Mouse (Mus musculus) heart, embryonic 14.5 days (tissue): ENCODE data around the gene Tm4sf20. TPM values are rescaled to one million over a fixed set of nuclear protein-coding genes. Genes with fewer than 3 reads are reported as not detected.

Source experiments
- ATAC-seq: fragments of 200-750 bp; cut with Nextera tagmentation; 2 replicates; pipeline ENCODE4 v1.8.0; 2017; ENCODE audit warnings: low read depth, moderate TSS enrichment; ENCODE audit not compliant: insufficient number of reproducible peaks, insufficient read depth, low FRiP score
- H3K27ac ChIP-seq, 2 experiments: fragments of 200-500 bp in 1 of 2; fragments of 300-500 bp in 1 of 2; sonication (generic) in 1 of 2; replicated peaks in 1 of 2; 2 replicates each; pipeline ENCODE4 v1.5.1; 2012 to 2014; ENCODE audit warnings: low read depth in 2 of 2, low read length in 2 of 2, control low read depth in 1 of 2, mild to moderate bottlenecking in 1 of 2, mixed read lengths in 1 of 2; ENCODE audit not compliant: control insufficient read depth in 1 of 2, insufficient read depth in 1 of 2
- H3K27me3 ChIP-seq: fragments of 300-500 bp; sonication (generic); 2 replicates; pipeline ENCODE4 v1.6.1; 2014; ENCODE audit warnings: mild to moderate bottlenecking, low read length, control low read depth; ENCODE audit not compliant: control insufficient read depth, insufficient read depth
- H3K36me3 ChIP-seq: fragments of 300-500 bp; sonication (generic); 2 replicates; pipeline ENCODE4 v1.6.1; 2014; ENCODE audit warnings: mild to moderate bottlenecking, control low read depth, low read length, mixed read lengths; ENCODE audit not compliant: control insufficient read depth, insufficient read depth
- H3K4me1 ChIP-seq, 2 experiments: fragments of 200-500 bp in 1 of 2; fragments of 300-500 bp in 1 of 2; sonication (generic) in 1 of 2; 2 replicates each; pipeline ENCODE4 v1.6.1; 2012 to 2014; ENCODE audit warnings: low read length in 2 of 2, control low read depth in 1 of 2, mixed read lengths in 1 of 2; ENCODE audit not compliant: control insufficient read depth in 2 of 2, insufficient read depth in 2 of 2
- H3K4me2 ChIP-seq: fragments of 300-500 bp; sonication (generic); 2 replicates; pipeline ENCODE4 v1.6.1; 2014; ENCODE audit warnings: mild to moderate bottlenecking, low read length
- H3K4me3 ChIP-seq, 2 experiments: fragments of 200-500 bp in 1 of 2; fragments of 300-500 bp in 1 of 2; sonication (generic) in 1 of 2; 2 replicates each; pipeline ENCODE4 v1.5.1; 2012 to 2014; ENCODE audit warnings: low read length in 2 of 2, mild to moderate bottlenecking in 2 of 2, control low read depth in 1 of 2, low read depth in 1 of 2, moderate library complexity in 1 of 2; ENCODE audit not compliant: control insufficient read depth in 1 of 2, insufficient read depth in 1 of 2
- H3K9ac ChIP-seq: fragments of 300-500 bp; sonication (generic); 2 replicates; pipeline ENCODE4 v1.6.1; 2014; ENCODE audit warnings: mild to moderate bottlenecking, low read length
- H3K9me3 ChIP-seq: fragments of 300-500 bp; sonication (generic); 2 replicates; pipeline ENCODE4 v1.6.1; 2016; ENCODE audit warnings: low read length, control low read depth; ENCODE audit not compliant: control insufficient read depth
- WGBS: fragments of 180-500 bp; shearing (Covaris S2); extraction: QIAGEN DNeasy Blood & Tissue Kit; methylation state at CpG from one replicate; pipeline ENCODE4 v1.1.7; 2014; 5-methylcytosine and 5-hydroxymethylcytosine counted together
- polyA plus RNA-seq: library from polyadenylated mRNA; unstranded; fragments of >200 nt; fragmentation: Nextera tagmentation; extraction: Ambion mirVana; gene quantifications from 2 replicates; pipeline ENCODE4 v1.2.1, GENCODE M21; 2014

The Tm4sf20 gene
- polyA plus RNA-seq, 1 experiment from 2014 or later = not detected

DNA sequence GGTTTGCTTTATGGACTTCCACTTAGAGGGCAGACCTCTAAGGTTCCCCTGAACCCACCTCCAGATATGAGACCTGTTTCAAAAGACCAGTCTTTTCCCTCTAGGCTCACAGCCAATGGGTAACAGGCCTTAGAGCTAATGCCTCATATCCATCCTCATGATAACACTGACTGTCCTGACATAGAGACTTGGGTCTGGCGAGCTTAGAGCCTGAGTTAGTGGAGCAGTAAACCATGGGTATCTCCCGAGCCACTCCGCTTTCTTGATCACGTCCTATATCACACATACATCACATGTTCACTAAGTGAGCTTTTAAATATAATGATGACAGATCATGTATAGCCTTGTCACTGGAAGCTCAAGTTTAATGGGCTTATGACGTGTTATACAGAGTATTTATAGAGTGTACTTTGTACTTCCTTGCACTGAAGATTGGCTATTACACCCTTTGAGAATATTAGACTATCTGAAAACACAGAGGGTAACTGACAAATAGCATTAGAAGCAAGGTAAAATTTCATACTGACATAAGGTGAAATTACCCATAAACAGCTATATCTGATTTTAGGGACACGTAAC lies 11.2 kb upstream of the Tm4sf20 start:
- WGBS = 75% methylated on average over 6 of the region's 6 CpGs
- Histone ChIP-seq H3K4me1 (no peaks in the 10 kb centered on the region), H3K4me3 (no peak overlapping the region), H3K27me3 (no peaks in the 10 kb centered on the region), H3K9ac (no peak overlapping the region), H3K9me3 (no peaks in the 10 kb centered on the region), H3K4me2 (no peak overlapping the region), H3K27ac (no peak overlapping the region), H3K36me3 (no peaks in the 10 kb centered on the region)
- no peak for ATAC-seq

DNA sequence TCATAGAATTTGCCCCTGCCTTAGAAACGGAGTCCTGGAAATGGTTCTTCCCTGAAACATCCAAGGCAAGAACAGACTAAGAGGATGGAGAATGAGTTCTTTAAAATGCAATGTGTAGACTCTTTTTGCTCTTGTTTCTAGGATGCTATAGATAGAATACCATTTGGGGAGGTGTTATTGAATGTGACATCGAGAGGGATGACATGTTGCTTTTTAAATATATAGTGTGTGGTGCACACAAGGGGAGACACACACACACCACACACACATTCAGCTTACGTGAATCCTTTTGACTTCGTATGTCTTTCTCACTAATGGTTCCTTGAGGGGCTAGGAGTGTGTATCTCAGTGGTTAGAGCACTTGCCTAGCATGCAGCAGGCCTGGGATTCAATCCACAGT lies 7.0 kb upstream of the Tm4sf20 start:
- H3K27ac ChIP-seq = no peak overlapping the region
- H3K9ac ChIP-seq = no peak overlapping the region
- ATAC-seq = no peak
- H3K27me3 ChIP-seq = no peaks in the 10 kb centered on the region
- no peaks in the 10 kb centered on the region for H3K9me3 ChIP-seq
- H3K4me1 ChIP-seq = no peaks in the 10 kb centered on the region
- H3K4me2 ChIP-seq = no peak overlapping the region
- no peaks in the 10 kb centered on the region for H3K36me3 ChIP-seq
- 88% methylated on average over 4 of the region's 4 CpGs for WGBS
- no peak overlapping the region for H3K4me3 ChIP-seq

DNA sequence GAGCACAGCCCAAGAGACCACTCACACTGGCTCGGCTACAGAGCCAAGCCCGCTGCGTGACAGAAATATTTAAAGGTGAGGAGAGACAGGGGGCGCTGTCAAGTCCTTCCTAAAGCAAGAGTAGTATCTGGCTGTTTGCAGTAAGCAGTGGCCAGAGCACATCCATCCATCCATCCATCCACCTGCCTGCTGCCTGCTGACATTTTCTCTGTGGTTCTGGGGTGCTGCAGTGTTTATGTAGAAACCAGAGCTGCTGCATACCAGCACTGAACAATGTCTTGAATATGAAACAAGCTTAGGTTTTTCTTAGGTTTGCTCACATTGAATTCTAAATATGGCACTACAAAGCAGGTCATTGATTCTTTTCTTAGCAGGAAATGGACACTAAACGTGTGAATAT lies 4.9 kb upstream of the Tm4sf20 start:
- Histone ChIP-seq H3K9ac (no peak overlapping the region), H3K27me3 (no peaks in the 10 kb centered on the region), H3K4me2 (no peak overlapping the region), H3K36me3 (no peaks in the 10 kb centered on the region), H3K9me3 (no peaks in the 10 kb centered on the region), H3K4me1 (no peaks in the 10 kb centered on the region), H3K4me3 (no peak overlapping the region), H3K27ac (no peak overlapping the region)
- no peak for ATAC-seq
- 50% methylated on average over 5 of the region's 5 CpGs for WGBS

DNA sequence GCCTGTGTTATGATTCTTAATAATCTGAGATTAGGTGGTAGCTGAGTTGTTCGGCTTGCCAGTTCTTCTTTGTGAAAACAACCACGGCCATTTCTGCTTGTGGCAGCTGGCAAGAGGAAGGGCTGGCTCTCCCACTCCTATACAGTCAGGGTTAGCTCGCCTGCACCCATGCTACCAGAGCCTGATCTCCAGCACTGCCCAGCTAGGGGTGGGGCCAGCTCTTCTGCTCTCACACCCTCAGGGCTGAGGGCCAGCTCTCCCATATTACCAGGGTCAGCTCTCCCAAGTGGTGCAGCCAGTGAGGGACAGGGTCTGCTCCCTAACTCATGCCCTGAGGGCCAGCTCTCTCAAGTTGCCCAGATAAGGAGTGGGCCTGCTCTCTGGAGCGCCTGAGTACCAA lies 4.2 kb upstream of the Tm4sf20 start:
- no peaks in the 10 kb centered on the region for H3K9me3 ChIP-seq
- H3K4me1 ChIP-seq = no peaks in the 10 kb centered on the region
- ATAC-seq = no peak; the same call in 1 of the 2 replicates
- no peak overlapping the region for H3K4me2 ChIP-seq
- H3K36me3 ChIP-seq = no peaks in the 10 kb centered on the region
- no peak overlapping the region for H3K4me3 ChIP-seq
- H3K27me3 ChIP-seq = no peaks in the 10 kb centered on the region
- no peak overlapping the region for H3K27ac ChIP-seq
- WGBS = 75% methylated on average over 4 of the region's 4 CpGs
- no peak overlapping the region for H3K9ac ChIP-seq

DNA sequence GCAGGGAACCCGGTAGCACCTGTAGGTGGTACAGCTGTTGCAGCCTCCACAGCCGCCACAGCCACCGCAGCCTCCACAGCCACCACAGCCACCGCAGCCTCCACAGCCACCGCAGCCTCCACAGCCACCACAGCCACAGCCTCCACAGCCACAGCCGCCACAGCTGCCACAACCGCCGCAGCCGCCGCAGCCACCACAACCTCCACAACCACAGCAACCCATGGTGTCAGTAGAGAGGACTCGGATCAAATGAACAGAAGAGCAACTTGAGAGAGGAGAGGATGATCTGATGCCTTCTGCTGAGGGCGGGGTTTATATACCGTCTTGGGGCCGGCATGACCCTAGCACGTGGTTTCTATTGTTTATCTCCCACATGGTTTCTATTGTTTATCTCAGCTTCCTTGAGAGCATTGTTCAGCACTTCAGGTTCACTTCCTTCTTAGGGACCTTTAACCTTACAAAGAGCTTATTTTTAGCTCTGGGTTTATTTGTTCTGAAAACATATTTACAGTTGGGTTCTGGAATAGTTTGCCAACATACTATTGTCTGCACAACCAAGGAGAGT lies 2.8 kb upstream of the Tm4sf20 start, which contains the start of gene Gm47791:
Gene Gm47791, minus strand, starts transcription at position 222 of the 565 bp plus-strand sequence.
- Histone ChIP-seq H3K4me3 (no peak within 1 kb of the TSS), H3K9me3 (no peaks in the 10 kb centered on the region), H3K27me3 (no peaks in the 10 kb centered on the region), H3K9ac (no peak within 1 kb of the TSS), H3K4me1 (no peaks in the 10 kb centered on the region), H3K27ac (no peak within 1 kb of the TSS), H3K36me3 (no peaks in the 10 kb centered on the region), H3K4me2 (no peak within 1 kb of the TSS)
- ATAC-seq = no peak
- WGBS = 81% methylated on average over 15 of the region's 15 CpGs

DNA sequence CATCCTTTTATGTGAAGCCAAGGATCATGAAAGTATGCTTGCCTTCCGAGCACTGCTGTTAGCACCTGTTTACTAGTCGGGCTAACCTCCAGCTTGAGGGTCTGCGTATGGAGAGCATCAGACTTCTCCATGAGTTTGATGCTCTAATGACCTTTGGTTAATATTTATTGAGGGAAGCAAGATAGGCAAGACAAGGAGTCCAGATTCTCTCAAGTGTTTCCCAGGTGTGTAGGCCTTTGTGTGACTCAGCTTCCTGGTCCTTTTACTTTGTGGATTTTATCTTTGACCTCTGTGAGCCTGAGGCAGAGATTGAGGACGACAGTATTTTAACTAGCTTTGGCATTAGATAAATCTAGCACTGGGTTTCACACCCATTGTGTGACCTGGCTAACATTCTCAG lies 1.6 kb downstream of the Tm4sf20 start:
- no peak overlapping the region for H3K4me3 ChIP-seq
- H3K36me3 ChIP-seq = peaks cover 7% of the 10 kb centered on the region
- no peak overlapping the region for H3K9ac ChIP-seq
- 0 out of 2 replicates have a peak, but pooled peaks cover 2% of the 10 kb centered on the region for H3K9me3 ChIP-seq
- H3K4me1 ChIP-seq = no peaks in the 10 kb centered on the region
- no peak for ATAC-seq
- no peaks in the 10 kb centered on the region for H3K27me3 ChIP-seq
- WGBS = 40% methylated on average over 4 of the region's 4 CpGs
- H3K4me2 ChIP-seq = no peak overlapping the region
- H3K27ac ChIP-seq = no peak overlapping the region

DNA sequence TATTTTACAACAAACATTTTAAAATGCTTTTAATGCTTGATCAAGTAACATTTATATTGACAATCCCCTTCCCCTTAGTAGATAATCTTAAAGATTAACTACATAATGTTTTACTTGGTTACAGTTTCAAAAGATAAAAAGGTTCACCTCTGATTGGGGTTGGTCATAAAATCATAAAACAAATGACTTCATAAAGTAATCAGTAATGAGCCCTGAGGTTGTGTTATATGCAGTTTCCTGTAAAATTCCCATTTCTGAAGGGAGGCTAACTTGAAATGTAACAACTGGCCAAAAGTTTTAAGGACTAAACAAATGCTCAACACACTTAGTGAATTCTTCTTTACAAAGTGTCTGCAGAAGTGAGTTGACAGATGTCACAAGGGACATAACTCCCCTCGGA lies 2.0 kb downstream of the Tm4sf20 start:
- Histone ChIP-seq H3K4me2 (no peak overlapping the region), H3K36me3 (peaks cover 8% of the 10 kb centered on the region), H3K9me3 (0 out of 2 replicates have a peak, but pooled peaks cover 2% of the 10 kb centered on the region), H3K27me3 (no peaks in the 10 kb centered on the region), H3K4me1 (no peaks in the 10 kb centered on the region), H3K4me3 (no peak overlapping the region), H3K27ac (no peak overlapping the region), H3K9ac (no peak overlapping the region)
- WGBS = 16% methylated on average over 1 of the region's 1 CpGs
- no peak for ATAC-seq

DNA sequence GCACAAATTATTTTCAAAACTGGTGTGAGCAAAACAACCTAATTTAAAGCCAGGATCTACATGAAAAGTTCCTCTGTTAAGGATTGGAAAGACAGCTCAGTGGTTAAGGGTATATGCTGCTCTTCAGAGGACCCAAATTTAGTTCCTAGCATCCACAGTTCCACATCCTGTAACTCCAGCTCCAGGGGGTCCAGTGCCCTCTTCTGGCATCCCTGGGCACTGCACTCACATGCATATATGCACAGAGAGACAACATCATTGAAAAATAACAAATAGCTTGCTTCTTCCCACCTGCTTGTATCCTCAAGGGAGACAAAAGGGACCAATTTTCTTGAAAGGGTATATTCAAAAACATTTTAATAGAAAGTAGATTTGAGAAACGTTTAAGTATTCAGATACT lies 6.0 kb downstream of the Tm4sf20 start:
- Histone ChIP-seq H3K9me3 (0 out of 2 replicates have a peak, but pooled peaks cover 2% of the 10 kb centered on the region), H3K36me3 (peaks cover 18% of the 10 kb centered on the region), H3K4me1 (no peaks in the 10 kb centered on the region), H3K9ac (no peak overlapping the region), H3K27me3 (no peaks in the 10 kb centered on the region), H3K27ac (no peak overlapping the region), H3K4me2 (no peak overlapping the region), H3K4me3 (no peak overlapping the region)
- no peak for ATAC-seq
- 83% methylated on average over 1 of the region's 1 CpGs for WGBS
